Mouse (Mus musculus) thymus, adult 2 months (tissue): Measurements from ENCODE around the gene Gatc.

Experiments used
- CTCF ChIP-seq: fragments of 200-500 bp; IDR thresholded peaks from 2 replicates; pipeline ENCODE4 v1.5.1; 2012; ENCODE audit warnings: mild to moderate bottlenecking, control low read depth, low read length, moderate library complexity, borderline replicate concordance; ENCODE audit not compliant: control insufficient read depth, poor library complexity, insufficient read depth; ENCODE audit errors: extremely low read depth
- POLR2A ChIP-seq: fragments of 200-500 bp; IDR thresholded peaks from 2 replicates; pipeline ENCODE4 v1.6.1; 2012; ENCODE audit warnings: mild to moderate bottlenecking, low read length, control low read depth, moderate library complexity; ENCODE audit not compliant: control insufficient read depth, poor library complexity, insufficient read depth; ENCODE audit errors: extremely low read depth

DNA sequence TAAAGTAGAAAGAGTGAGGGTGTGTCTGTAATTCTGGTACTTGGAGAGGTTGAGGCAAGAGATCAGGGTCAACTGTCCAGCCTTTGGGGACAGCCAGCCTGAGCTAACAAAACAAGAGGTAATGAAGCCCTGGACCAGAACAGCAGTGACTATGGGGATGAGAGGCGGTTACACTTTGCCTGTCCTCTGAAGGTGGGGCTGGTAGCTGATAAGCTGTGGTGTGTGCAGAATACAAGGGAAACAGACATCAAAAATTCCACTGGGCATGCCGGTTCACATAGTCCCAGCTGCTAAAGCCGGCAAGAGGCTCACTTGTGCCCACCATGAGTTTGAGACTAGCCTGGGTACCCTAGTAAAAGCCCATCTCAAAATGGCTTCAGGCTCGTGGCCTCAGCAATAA, 28.6 kb downstream of the Gatc start:
- TF ChIP-seq POLR2A: no peak
- TF ChIP-seq CTCF: no peak
